Mouse (Mus musculus): ENCODE measurements around the gene Vkorc1l1. TPM values are rescaled to one million over a fixed set of nuclear protein-coding genes. Genes with fewer than 3 reads are reported as not detected.

Vkorc1l1 gene
- total and polyA plus RNA-seq, 2 experiments from 2014 or later: 22.0 to 52.8 TPM

GRCm38 (mm10) chr5:129968417-129968816 lies 26.6 kb downstream of the Vkorc1l1 start:
- peaks cover 5% of the 10 kb centered on the region; the same call in 1 of the 2 replicates for H3K36me3 ChIP-seq (ENCODE audit: insufficient read depth)
- H3K4me2 ChIP-seq (ENCODE audit: low read depth): no peak overlapping the region
- DNase-seq (no peak), ATAC-seq (no peak)
- no peak overlapping the region for H3K27ac ChIP-seq (ENCODE audit: low read depth, low read length)
- 78% methylated on average over 7 of the region's 7 CpGs for whole genome bisulfite sequencing
- H3K4me3 ChIP-seq (ENCODE audit: low read depth, low read length): no peak overlapping the region
- no peaks in the 10 kb centered on the region for H3K4me1 ChIP-seq (ENCODE audit: insufficient read depth)
- TF ChIP-seq CTCF (IDR thresholded peaks at IDR 0.05; ENCODE audit: low read depth): no peak
- H3K27me3 ChIP-seq (ENCODE audit: insufficient read depth, low read length): no peaks in the 10 kb centered on the region
- no peak overlapping the region for H3K9ac ChIP-seq
- no peaks in the 10 kb centered on the region for H3K9me3 ChIP-seq (ENCODE audit: low read length)

GRCm38 (mm10) chr5:129971491-129971890 lies 29.7 kb downstream of the Vkorc1l1 start:
- Histone ChIP-seq H3K36me3 (ENCODE audit: insufficient read depth) (peaks cover 5% of the 10 kb centered on the region; the same call in 1 of the 2 replicates), H3K27me3 (ENCODE audit: insufficient read depth, low read length) (no peaks in the 10 kb centered on the region), H3K27ac (ENCODE audit: low read depth, low read length) (no peak overlapping the region), H3K4me3 (ENCODE audit: low read depth, low read length) (no peak overlapping the region), H3K9ac (no peak overlapping the region), H3K4me1 (ENCODE audit: insufficient read depth) (no peaks in the 10 kb centered on the region), H3K4me2 (ENCODE audit: low read depth) (no peak overlapping the region), H3K9me3 (ENCODE audit: low read length) (no peaks in the 10 kb centered on the region)
- TF ChIP-seq CTCF (IDR thresholded peaks at IDR 0.05; ENCODE audit: low read depth): no peak
- 92% methylated on average over 4 of the region's 4 CpGs for WGBS
- ATAC-seq: no peak
- DNase-seq: no peak

GRCm38 (mm10) chr5:129974354-129974753 lies 32.6 kb downstream of the Vkorc1l1 start:
- TF ChIP-seq CTCF (IDR thresholded peaks at IDR 0.05; ENCODE audit: low read depth): no peak
- Histone ChIP-seq H3K9ac (no peak overlapping the region), H3K4me2 (ENCODE audit: low read depth) (no peak overlapping the region), H3K27ac (ENCODE audit: low read depth, low read length) (no peak overlapping the region), H3K9me3 (ENCODE audit: low read length) (no peaks in the 10 kb centered on the region), H3K36me3 (ENCODE audit: insufficient read depth) (peaks cover 5% of the 10 kb centered on the region; the same call in 1 of the 2 replicates), H3K4me3 (ENCODE audit: low read depth, low read length) (no peak overlapping the region), H3K27me3 (ENCODE audit: insufficient read depth, low read length) (no peaks in the 10 kb centered on the region), H3K4me1 (ENCODE audit: insufficient read depth) (no peaks in the 10 kb centered on the region)
- 91% methylated on average over 4 of the region's 4 CpGs for WGBS
- DNase-seq: no peak
- ATAC-seq: no peak

- Histone ChIP-seq H3K9ac (no peak overlapping the region), H3K4me2 (ENCODE audit: low read depth) (no peak overlapping the region), H3K36me3 (ENCODE audit: insufficient read depth) (peaks cover 5% of the 10 kb centered on the region; the same call in 1 of the 2 replicates), H3K4me3 (ENCODE audit: low read depth, low read length) (no peak overlapping the region), H3K9me3 (ENCODE audit: low read length) (no peaks in the 10 kb centered on the region), H3K27ac (ENCODE audit: low read depth, low read length) (no peak overlapping the region), H3K4me1 (ENCODE audit: insufficient read depth) (no peaks in the 10 kb centered on the region), H3K27me3 (ENCODE audit: insufficient read depth, low read length) (no peaks in the 10 kb centered on the region)
- DNase-seq: no peak
- ATAC-seq: no peak
- no peak for TF ChIP-seq CTCF (IDR thresholded peaks at IDR 0.05; ENCODE audit: low read depth)
- WGBS: 90% methylated on average over 4 of the region's 4 CpGs
Observed at GRCm38 (mm10) chr5:129974866-129975311, 33.1 kb downstream of the Vkorc1l1 start.

- Histone ChIP-seq H3K9me3 (ENCODE audit: low read length) (no peaks in the 10 kb centered on the region), H3K36me3 (ENCODE audit: insufficient read depth) (peaks cover under 1% of the 10 kb centered on the region; the same call in 1 of the 2 replicates), H3K4me2 (ENCODE audit: low read depth) (no peak overlapping the region), H3K4me3 (ENCODE audit: low read depth, low read length) (no peak overlapping the region), H3K9ac (no peak overlapping the region), H3K4me1 (ENCODE audit: insufficient read depth) (no peaks in the 10 kb centered on the region), H3K27ac (ENCODE audit: low read depth, low read length) (no peak overlapping the region), H3K27me3 (ENCODE audit: insufficient read depth, low read length) (no peaks in the 10 kb centered on the region)
- TF ChIP-seq CTCF (IDR thresholded peaks at IDR 0.05; ENCODE audit: low read depth): no peak
- ATAC-seq: no peak
- 82% methylated on average over 4 of the region's 4 CpGs for WGBS
- DNase-seq: no peak
Observed at GRCm38 (mm10) chr5:129977768-129978167, 36.0 kb downstream of the Vkorc1l1 start.

- DNase-seq (no peak), ATAC-seq (no peak)
- Histone ChIP-seq H3K4me3 (ENCODE audit: low read depth, low read length) (no peak overlapping the region), H3K9ac (no peak overlapping the region), H3K4me1 (ENCODE audit: insufficient read depth) (no peaks in the 10 kb centered on the region), H3K36me3 (ENCODE audit: insufficient read depth) (peaks cover 9% of the 10 kb centered on the region), H3K27ac (ENCODE audit: low read depth, low read length) (no peak overlapping the region), H3K9me3 (ENCODE audit: low read length) (no peaks in the 10 kb centered on the region), H3K4me2 (ENCODE audit: low read depth) (no peak overlapping the region), H3K27me3 (ENCODE audit: insufficient read depth, low read length) (no peaks in the 10 kb centered on the region)
- no peak for TF ChIP-seq CTCF (IDR thresholded peaks at IDR 0.05; ENCODE audit: low read depth)
- 91% methylated on average over 5 of the region's 5 CpGs for WGBS
Observed at GRCm38 (mm10) chr5:129978608-129979007, 36.8 kb downstream of the Vkorc1l1 start.

GRCm38 (mm10) chr5:129980216-129980615 lies 38.4 kb downstream of the Vkorc1l1 start:
- Histone ChIP-seq H3K36me3 (ENCODE audit: insufficient read depth) (peaks cover 10% of the 10 kb centered on the region), H3K9ac (no peak overlapping the region), H3K4me3 (ENCODE audit: low read depth, low read length) (no peak overlapping the region), H3K9me3 (ENCODE audit: low read length) (no peaks in the 10 kb centered on the region), H3K27ac (ENCODE audit: low read depth, low read length) (no peak overlapping the region), H3K27me3 (ENCODE audit: insufficient read depth, low read length) (no peaks in the 10 kb centered on the region), H3K4me2 (ENCODE audit: low read depth) (no peak overlapping the region), H3K4me1 (ENCODE audit: insufficient read depth) (no peaks in the 10 kb centered on the region)
- DNase-seq (no peak), ATAC-seq (no peak)
- WGBS: 76% methylated on average over 3 of the region's 3 CpGs
- TF ChIP-seq CTCF (IDR thresholded peaks at IDR 0.05; ENCODE audit: low read depth): no peak
